Mouse (Mus musculus) heart, postnatal 4 days (tissue): Measurements from ENCODE around the gene Sfn. TPM values are rescaled to one million over a fixed set of nuclear protein-coding genes. Genes with fewer than 3 reads are reported as not detected.
"Not testable (repeated sequence)": the region's sequence is repeated elsewhere in the genome, so short reads cannot be mapped to it uniquely, and the experiment has no call there.

Source experiments
- DNase-seq: peaks from one replicate; pipeline ENCODE4 v3.0.0; 2021
- total RNA-seq, 2 experiments: library from RNA; stranded (reverse); gene quantifications; 2 replicates each; pipeline ENCODE4 v1.2.3; 2021

The Sfn gene
- total RNA-seq: 1 to 10 TPM; 1.3 to 1.4 TPM

GRCm38 (mm10) chr4:133601721-133602218 is at the start of gene Sfn:
Gene Sfn (minus strand): TSS chr4:133602168.
- DNase-seq: peak; percentile 45

GRCm38 (mm10) chr4:133651445-133651844 is 49.5 kb upstream of the Sfn start:
- no peak for DNase-seq

GRCm38 (mm10) chr4:133649989-133650699 is 48.2 kb upstream of the Sfn start, which contains the start of gene Zdhhc18:
Gene Zdhhc18 (minus strand): TSS chr4:133650154.
- DNase-seq: peak; percentile 91

- not testable (repeated sequence) for DNase-seq
Observed at GRCm38 (mm10) chr4:133649464-133649863, 47.5 kb upstream of the Sfn start.

- no peak for DNase-seq
Observed at GRCm38 (mm10) chr4:133645680-133646079, 43.7 kb upstream of the Sfn start.

GRCm38 (mm10) chr4:133645195-133645594 is 43.2 kb upstream of the Sfn start:
- no peak for DNase-seq

- no peak for DNase-seq
Observed at GRCm38 (mm10) chr4:133634043-133634410, 32.1 kb upstream of the Sfn start.

GRCm38 (mm10) chr4:133633332-133634042 is 31.5 kb upstream of the Sfn start:
- DNase-seq: peak; percentile 94

- DNase-seq: peak; percentile 43
Observed at GRCm38 (mm10) chr4:133632483-133633327, 30.7 kb upstream of the Sfn start.

GRCm38 (mm10) chr4:133631769-133632411 is 29.9 kb upstream of the Sfn start:
- no peak for DNase-seq

- no peak for DNase-seq
Observed at GRCm38 (mm10) chr4:133631071-133631768, 29.3 kb upstream of the Sfn start.

- no peak for DNase-seq
Observed at GRCm38 (mm10) chr4:133630326-133630920, 28.5 kb upstream of the Sfn start.

- DNase-seq: no peak
Observed at GRCm38 (mm10) chr4:133629191-133629590, 27.2 kb upstream of the Sfn start.

- no peak for DNase-seq
Observed at GRCm38 (mm10) chr4:133628517-133628916, 26.5 kb upstream of the Sfn start.

GRCm38 (mm10) chr4:133627039-133627438 is 25.1 kb upstream of the Sfn start:
- DNase-seq: no peak

GRCm38 (mm10) chr4:133626621-133627020 is 24.7 kb upstream of the Sfn start:
- DNase-seq: no peak

- DNase-seq: no peak
Observed at GRCm38 (mm10) chr4:133626221-133626620, 24.3 kb upstream of the Sfn start.

GRCm38 (mm10) chr4:133625621-133626071 is 23.7 kb upstream of the Sfn start:
- DNase-seq: peak; percentile 73

- no peak for DNase-seq
Observed at GRCm38 (mm10) chr4:133624830-133625229, 22.9 kb upstream of the Sfn start.

- no peak for DNase-seq
Observed at GRCm38 (mm10) chr4:133622161-133622695, 20.3 kb upstream of the Sfn start.

GRCm38 (mm10) chr4:133620668-133621067 is 18.7 kb upstream of the Sfn start:
- no peak for DNase-seq
